Mouse (Mus musculus) cerebellum, adult 2 months (tissue): ENCODE data around the gene Usp48.

Source experiments
- CTCF ChIP-seq: fragments of 200-500 bp; IDR thresholded peaks from 2 replicates; pipeline ENCODE4 v1.5.1; 2011; ENCODE audit warnings: low read depth, mild to moderate bottlenecking, control low read depth, low read length, moderate library complexity, borderline replicate concordance; ENCODE audit not compliant: insufficient read depth
- POLR2A ChIP-seq: fragments of 200-500 bp; IDR thresholded peaks from 2 replicates; pipeline ENCODE4 v1.6.1; 2011; ENCODE audit warnings: low read length, control low read depth, borderline replicate concordance; ENCODE audit not compliant: insufficient read depth

GRCm38 (mm10) chr4:137581815-137582214 is 11.7 kb upstream of the Usp48 start:
- TF ChIP-seq CTCF: no peak
- no peak for TF ChIP-seq POLR2A
